Comparison of ENCODE assay signal across 1 mouse cellular context in genomic region chr6:128362381-128363006, GRCm38 (mm10).
TF ChIP-seq lines count a peak whose summit lies in the region.

Rhno1 (minus strand) TSS chr6:128362911.
Foxm1 (plus strand) TSS chr6:128362967.

TF ChIP-seq in CH12.LX, 34 proteins besides CTCF, POLR2A, EP300 and RAD21 (continued from another document):
- TF ChIP-seq ZMIZ1 (IDR thresholded peaks at IDR 0.05; ENCODE audit: low read depth, low read length): no peak
- no peak for TF ChIP-seq PAX5 (IDR thresholded peaks at IDR 0.05; ENCODE audit: low read length)
- peak; percentile 82; the same call in 1 of the 2 replicates for TF ChIP-seq UBTF (IDR thresholded peaks at IDR 0.05; ENCODE audit: low read depth, low read length)
- peak; percentile 57 for TF ChIP-seq MAX (IDR thresholded peaks at IDR 0.05; ENCODE audit: low read length)
- TF ChIP-seq TCF12 (IDR thresholded peaks at IDR 0.05; ENCODE audit: low read depth, low read length): peak; percentile 50
- peak; percentile 84 for TF ChIP-seq SIN3A (IDR thresholded peaks at IDR 0.05; ENCODE audit: low read length)
- TF ChIP-seq MAZ (IDR thresholded peaks at IDR 0.05; ENCODE audit: low read depth, low read length): 0 out of 2 replicates have a peak, but pooled peaks have one; percentile 67
- no peak for TF ChIP-seq JUN (IDR thresholded peaks at IDR 0.05; ENCODE audit: insufficient read depth, low read depth, low read length)
- no peak for TF ChIP-seq RCOR1 (conservative IDR thresholded peaks at IDR 0.05; ENCODE audit: low read depth, low read length)
- TF ChIP-seq NELFE (IDR thresholded peaks at IDR 0.05; ENCODE audit: low read depth, low read length): peak; percentile 66
- peak; percentile 93 for TF ChIP-seq USF1 (IDR thresholded peaks at IDR 0.05; ENCODE audit: low read depth, low read length)
- TF ChIP-seq ZKSCAN1 (IDR thresholded peaks at IDR 0.05; ENCODE audit: borderline replicate concordance, low read depth, low read length): no peak
- peak; percentile 72 for TF ChIP-seq MXI1 (IDR thresholded peaks at IDR 0.05; ENCODE audit: low read depth, low read length)
- no peak for TF ChIP-seq CHD2 (IDR thresholded peaks at IDR 0.05; ENCODE audit: low read length)
- no peak for TF ChIP-seq ZNF384 (IDR thresholded peaks at IDR 0.05; ENCODE audit: low read depth, low read length)
- no peak for TF ChIP-seq JUND (conservative IDR thresholded peaks at IDR 0.05; ENCODE audit: low read depth, low read length)
- TF ChIP-seq KAT2A (IDR thresholded peaks at IDR 0.05; ENCODE audit: insufficient replicate concordance, low read length): no peak
- 0 out of 2 replicates have a peak, but pooled peaks have one; percentile 7 for TF ChIP-seq MEF2A (IDR thresholded peaks at IDR 0.05; ENCODE audit: borderline replicate concordance, low read depth, low read length)
- TF ChIP-seq CHD1 (IDR thresholded peaks at IDR 0.05; ENCODE audit: low read depth, low read length): no peak
- TF ChIP-seq TBP (conservative IDR thresholded peaks at IDR 0.05; ENCODE audit: low read depth, low read length): no peak
- no peak for TF ChIP-seq ETS1 (conservative IDR thresholded peaks at IDR 0.05; ENCODE audit: low read depth, low read length)
- 0 out of 2 replicates have a peak, but pooled peaks have one; percentile 45 for TF ChIP-seq HCFC1 (IDR thresholded peaks at IDR 0.05; ENCODE audit: low read depth, low read length)
- no peak for TF ChIP-seq GABPA (IDR thresholded peaks at IDR 0.05; ENCODE audit: insufficient replicate concordance, low read depth, low read length)
- no peak for TF ChIP-seq MYC (IDR thresholded peaks at IDR 0.05; ENCODE audit: low read depth, low read length)
- peak; percentile 86 for TF ChIP-seq USF2 (conservative IDR thresholded peaks at IDR 0.05; ENCODE audit: low read depth, low read length)
- TF ChIP-seq SMC3 (IDR thresholded peaks at IDR 0.05; ENCODE audit: low read depth, low read length): no peak
- peak; percentile 67; the same call in 1 of the 2 replicates for TF ChIP-seq ELF1 (IDR thresholded peaks at IDR 0.05; ENCODE audit: low read depth, low read length)
- TF ChIP-seq E2F4 (IDR thresholded peaks at IDR 0.05; ENCODE audit: insufficient replicate concordance, low read depth, low read length): peak; percentile 89; the same call in 1 of the 2 replicates
- no peak for TF ChIP-seq MAFK (IDR thresholded peaks at IDR 0.05; ENCODE audit: insufficient replicate concordance, low read length)
- no peak for TF ChIP-seq ZC3H11A (IDR thresholded peaks at IDR 0.05; ENCODE audit: low read depth, low read length)
- peak; percentile 85 for TF ChIP-seq BHLHE40 (IDR thresholded peaks at IDR 0.05; ENCODE audit: low read depth, low read length)
- 0 out of 2 replicates have a peak, but pooled peaks have one; percentile 52 for TF ChIP-seq POLR2AphosphoS2 (IDR thresholded peaks at IDR 0.05; ENCODE audit: low read depth, low read length)
